ENCODE assay signal across 13 mouse cellular contexts in the genomic region with DNA sequence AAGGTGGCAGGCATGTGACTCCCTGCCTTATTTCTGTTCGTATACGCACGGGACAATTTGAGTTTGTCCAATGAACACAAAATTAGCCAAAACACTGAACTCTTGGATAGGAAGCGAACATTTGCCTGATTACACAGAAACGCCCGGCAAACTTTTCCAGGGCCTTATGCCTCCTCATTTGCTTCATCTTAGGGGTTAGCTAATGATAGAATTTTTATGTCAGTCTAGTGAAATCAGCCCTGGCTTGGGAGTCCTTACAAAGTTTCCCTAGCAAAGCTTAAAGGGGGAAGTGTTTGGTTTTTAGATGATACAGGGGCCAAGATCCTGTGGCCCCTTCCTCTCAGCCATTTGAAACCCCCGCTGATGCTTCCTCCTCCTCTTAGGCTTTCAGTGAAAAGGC.
A peak's percentile ranks its signal among the peaks of the same experiment; 100 is the strongest.
DNase-seq lines count a peak whose midpoint lies in the region; ATAC-seq and TF ChIP-seq lines count a peak whose summit lies in the region.
"Had no signal": no experiment of that assay in that cellular context is flagged by ENCODE, and none has a peak within 500 bp of the region (broad histone marks: within the 10 kb centered on the region; RNA-seq: fewer than 3 reads in every experiment).

No protein-coding gene starts in this region.

- WGBS in kidney, embryonic 14.5 days = 22% methylated on average over 7 of the region's 7 CpGs
- WGBS in forebrain, embryonic 13.5 days = 20% methylated on average over 7 of the region's 7 CpGs
- WGBS in hindbrain, postnatal 0 days = 26% methylated on average over 7 of the region's 7 CpGs
- 23% methylated on average over 7 of the region's 7 CpGs for WGBS in midbrain, embryonic 16.5 days

- H3K36me3 ChIP-seq in kidney, embryonic 14.5 days (ENCODE audit: control insufficient read depth, insufficient read depth, low read length) = no peaks in the 10 kb centered on the region
- no peaks in the 10 kb centered on the region for H3K36me3 ChIP-seq in forebrain, embryonic 13.5 days (ENCODE audit: poor library complexity, severe bottlenecking)
- H3K36me3 ChIP-seq in hindbrain, postnatal 0 days (ENCODE audit: insufficient read depth, low read length) = no peaks in the 10 kb centered on the region
- H3K36me3 ChIP-seq in midbrain, embryonic 16.5 days (ENCODE audit: control insufficient read depth, insufficient read depth, low read length) = no peaks in the 10 kb centered on the region
- H3K36me3 ChIP-seq: G1E had no signal

- no peaks in the 10 kb centered on the region for H3K9me3 ChIP-seq in kidney, embryonic 14.5 days (ENCODE audit: control insufficient read depth, low read length)
- H3K9me3 ChIP-seq in forebrain, embryonic 13.5 days (replicated peaks) = no peaks in the 10 kb centered on the region
- no peaks in the 10 kb centered on the region for H3K9me3 ChIP-seq in hindbrain, postnatal 0 days (ENCODE audit: low read length)
- no peaks in the 10 kb centered on the region for H3K9me3 ChIP-seq in midbrain, embryonic 16.5 days (replicated peaks; ENCODE audit: control insufficient read depth, low read length, poor library complexity, severe bottlenecking)
- H3K9me3 ChIP-seq: G1E had no signal

- no peak for DNase-seq in kidney, postnatal 36 days
- no peak for DNase-seq in hindbrain, postnatal 0 days (ENCODE audit: low spot score)
- DNase-seq in layer of hippocampus, postnatal 10 days (ENCODE audit: low spot score in 2 of 2) = no peak
- no peak for DNase-seq in thymus, postnatal 14 days
- no peak for DNase-seq in cerebellum, postnatal 14 days
- DNase-seq: cerebellum, adult 9-11 months; gastrocnemius, postnatal 10 days; thymus, postnatal 4 days had no signal

- no peak overlapping the region for H3K27ac ChIP-seq in kidney, embryonic 14.5 days (ENCODE audit: low read depth, low read length)
- H3K27ac ChIP-seq in forebrain, embryonic 13.5 days = no peak overlapping the region
- no peak overlapping the region for H3K27ac ChIP-seq in hindbrain, postnatal 0 days
- no peak overlapping the region for H3K27ac ChIP-seq in midbrain, embryonic 16.5 days (ENCODE audit: low read length)
- H3K27ac ChIP-seq: macrophage had no signal

- no peak overlapping the region for H3K4me3 ChIP-seq in kidney, embryonic 14.5 days (ENCODE audit: low read length)
- no peak overlapping the region for H3K4me3 ChIP-seq in forebrain, embryonic 13.5 days
- no peak overlapping the region for H3K4me3 ChIP-seq in hindbrain, postnatal 0 days (ENCODE audit: low read length)
- H3K4me3 ChIP-seq in midbrain, embryonic 16.5 days (ENCODE audit: low read depth, low read length) = no peak overlapping the region

- TF ChIP-seq CTCF in hindbrain, postnatal 0 days (IDR thresholded peaks at IDR 0.05; ENCODE audit: low read depth) = no peak

- peaks cover 21% of the 10 kb centered on the region for H3K4me1 ChIP-seq in kidney, embryonic 14.5 days (ENCODE audit: control insufficient read depth, insufficient read depth, low read length)
- peaks cover 21% of the 10 kb centered on the region for H3K4me1 ChIP-seq in forebrain, embryonic 13.5 days
- peaks cover 14% of the 10 kb centered on the region for H3K4me1 ChIP-seq in hindbrain, postnatal 0 days (ENCODE audit: insufficient read depth, low read length)
- H3K4me1 ChIP-seq in midbrain, embryonic 16.5 days (ENCODE audit: control insufficient read depth, insufficient read depth, low read length) = peaks cover 17% of the 10 kb centered on the region; the same call in 1 of the 2 replicates

- no peak overlapping the region for H3K9ac ChIP-seq in kidney, embryonic 14.5 days (ENCODE audit: low read depth, low read length)
- no peak overlapping the region for H3K9ac ChIP-seq in forebrain, embryonic 13.5 days
- no peak overlapping the region for H3K9ac ChIP-seq in hindbrain, postnatal 0 days (replicated peaks; ENCODE audit: low read length)
- H3K9ac ChIP-seq in midbrain, embryonic 16.5 days (ENCODE audit: low read depth, low read length) = no peak overlapping the region

- H3K4me2 ChIP-seq in kidney, embryonic 14.5 days (replicated peaks; ENCODE audit: low read depth, low read length) = peak overlapping the region; percentile 8; the same call in 1 of the 2 replicates
- H3K4me2 ChIP-seq in forebrain, embryonic 13.5 days = peak overlapping the region; percentile 44
- H3K4me2 ChIP-seq in hindbrain, postnatal 0 days (ENCODE audit: low read depth, low read length) = peak overlapping the region; percentile 40
- H3K4me2 ChIP-seq in midbrain, embryonic 16.5 days (ENCODE audit: low read length) = peak overlapping the region; percentile 22

- ATAC-seq in kidney, embryonic 14.5 days (ENCODE audit: low FRiP score, low TSS enrichment) = no peak
- no peak for ATAC-seq in forebrain, embryonic 13.5 days
- no peak for ATAC-seq in hindbrain, postnatal 0 days
- ATAC-seq in midbrain, embryonic 16.5 days = no peak

- no peaks in the 10 kb centered on the region for H3K27me3 ChIP-seq in kidney, embryonic 14.5 days (ENCODE audit: control insufficient read depth, insufficient read depth, low read length)
- H3K27me3 ChIP-seq in forebrain, embryonic 13.5 days = 0 out of 2 replicates have a peak, but pooled peaks cover 4% of the 10 kb centered on the region
- no peaks in the 10 kb centered on the region for H3K27me3 ChIP-seq in hindbrain, postnatal 0 days (ENCODE audit: insufficient read depth, low read length)
- H3K27me3 ChIP-seq in midbrain, embryonic 16.5 days (ENCODE audit: control insufficient read depth, insufficient read depth, low read depth, low read length) = no peaks in the 10 kb centered on the region
